Mouse (Mus musculus): ENCODE measurements around the gene Dcun1d4.
"Not testable (repeated sequence)": the region's sequence is repeated elsewhere in the genome, so short reads cannot be mapped to it uniquely, and the experiment has no call there.

DNA sequence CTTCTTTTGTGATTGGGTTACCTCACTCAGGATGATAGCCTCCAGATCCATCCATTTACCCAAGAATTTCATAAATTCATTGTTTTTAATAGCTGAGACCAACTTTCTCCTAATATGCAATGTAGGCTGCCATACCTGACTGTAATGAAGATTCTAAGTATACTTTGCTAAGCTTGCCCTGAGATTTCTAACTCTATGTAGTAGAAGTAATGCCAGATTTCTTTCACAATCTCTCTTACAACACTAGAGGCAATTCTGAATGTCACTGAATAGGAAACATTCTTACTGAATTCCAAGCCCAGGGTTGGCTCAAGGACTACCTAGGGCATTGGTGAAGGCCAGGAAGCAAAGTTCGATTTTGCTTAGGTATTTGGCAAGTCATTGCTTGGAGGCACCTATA is 1.6 kb downstream of the Dcun1d4 start:
- TF ChIP-seq HCFC1 (IDR thresholded peaks at IDR 0.05; ENCODE audit: borderline replicate concordance, insufficient read depth, low read length); ZNF384 (IDR thresholded peaks at IDR 0.05; ENCODE audit: low read depth, low read length): not testable (repeated sequence)
